In genomic region chr11:116515330-116516020, GRCm38 (mm10) we compare ENCODE assay signal across 8 mouse cellular contexts. TPM values are rescaled to one million over a fixed set of nuclear protein-coding genes. Genes with fewer than 3 reads are reported as not detected.
A peak's percentile ranks its signal among the peaks of the same experiment; 100 is the strongest.
DNase-seq lines count a peak whose midpoint lies in the region; ATAC-seq and TF ChIP-seq lines count a peak whose summit lies in the region.
"Had no signal": no experiment of that assay in that cellular context is flagged by ENCODE, and none has a peak within 500 bp of the region (broad histone marks: within the 10 kb centered on the region; RNA-seq: fewer than 3 reads in every experiment).

No protein-coding gene starts in this region.

- no peak overlapping the region for H3K9ac ChIP-seq in lung, embryonic 15.5 days
- H3K9ac ChIP-seq in embryonic facial prominence, embryonic 13.5 days: no peak overlapping the region
- no peak overlapping the region for H3K9ac ChIP-seq in kidney, postnatal 0 days (ENCODE audit: low read depth, low read length)
- H3K9ac ChIP-seq in neural tube, embryonic 15.5 days (replicated peaks): no peak overlapping the region

- 20% methylated on average over 24 of the region's 24 CpGs for WGBS in lung, embryonic 15.5 days
- WGBS in embryonic facial prominence, embryonic 13.5 days: 8% methylated on average over 24 of the region's 24 CpGs
- WGBS in kidney, postnatal 0 days: 18% methylated on average over 23 of the region's 24 CpGs
- 14% methylated on average over 24 of the region's 24 CpGs for WGBS in neural tube, embryonic 15.5 days

- no peak overlapping the region for H3K27ac ChIP-seq in lung, embryonic 15.5 days
- H3K27ac ChIP-seq in embryonic facial prominence, embryonic 13.5 days: no peak overlapping the region
- H3K27ac ChIP-seq in kidney, postnatal 0 days: no peak overlapping the region
- H3K27ac ChIP-seq in neural tube, embryonic 15.5 days (replicated peaks): no peak overlapping the region

- DNase-seq in lung, postnatal 10 days: no peak
- no peak for DNase-seq in kidney, postnatal 0 days (ENCODE audit: low spot score)
- no peak for DNase-seq in right cerebral cortex, adult 2 months (ENCODE audit: low spot score in 2 of 2)
- DNase-seq in urinary bladder, postnatal 14 days (ENCODE audit: low spot score): no peak

- peaks cover 11% of the 10 kb centered on the region; the same call in 1 of the 2 replicates for H3K4me1 ChIP-seq in lung, embryonic 15.5 days
- H3K4me1 ChIP-seq in embryonic facial prominence, embryonic 13.5 days: peaks cover 14% of the 10 kb centered on the region
- no peaks in the 10 kb centered on the region; the same call in 1 of the 2 replicates for H3K4me1 ChIP-seq in kidney, postnatal 0 days (replicated peaks; ENCODE audit: insufficient read depth, low read length)
- peaks cover 6% of the 10 kb centered on the region for H3K4me1 ChIP-seq in neural tube, embryonic 15.5 days

- H3K27me3 ChIP-seq in lung, embryonic 15.5 days: no peaks in the 10 kb centered on the region
- peaks cover 9% of the 10 kb centered on the region for H3K27me3 ChIP-seq in embryonic facial prominence, embryonic 13.5 days
- no peaks in the 10 kb centered on the region for H3K27me3 ChIP-seq in kidney, postnatal 0 days (ENCODE audit: insufficient read depth, low read length)
- H3K27me3 ChIP-seq in neural tube, embryonic 15.5 days (replicated peaks): no peaks in the 10 kb centered on the region
- H3K27me3 ChIP-seq: Patski had no signal

- 0 out of 2 replicates have a peak overlapping the region, but pooled peaks have one; percentile 3 for H3K4me2 ChIP-seq in lung, embryonic 15.5 days
- peak overlapping the region; percentile 40 for H3K4me2 ChIP-seq in embryonic facial prominence, embryonic 13.5 days
- H3K4me2 ChIP-seq in kidney, postnatal 0 days (ENCODE audit: low read length): peak overlapping the region; percentile 18; the same call in 1 of the 2 replicates
- peak overlapping the region; percentile 47 for H3K4me2 ChIP-seq in neural tube, embryonic 15.5 days

- peak; percentile 33; the same call in 1 of the 2 replicates for TF ChIP-seq CTCF in kidney, postnatal 0 days (IDR thresholded peaks at IDR 0.05; ENCODE audit: low read depth)

- ATAC-seq in lung, embryonic 15.5 days (ENCODE audit: borderline replicate concordance, extremely low read depth, low FRiP score, low TSS enrichment): no peak
- no peak for ATAC-seq in embryonic facial prominence, embryonic 13.5 days (ENCODE audit: insufficient number of reproducible peaks, insufficient read depth, low FRiP score, low TSS enrichment, low read depth)
- ATAC-seq in kidney, postnatal 0 days (replicated peaks; ENCODE audit: low FRiP score, low read depth): no peak; the same call in 1 of the 2 replicates
- no peak for ATAC-seq in neural tube, embryonic 15.5 days (ENCODE audit: low FRiP score)
- ATAC-seq: Patski had no signal

- H3K4me3 ChIP-seq in lung, embryonic 15.5 days: no peak overlapping the region
- no peak overlapping the region for H3K4me3 ChIP-seq in embryonic facial prominence, embryonic 13.5 days
- no peak overlapping the region for H3K4me3 ChIP-seq in kidney, postnatal 0 days (replicated peaks; ENCODE audit: low read depth, low read length)
- H3K4me3 ChIP-seq in neural tube, embryonic 15.5 days (replicated peaks): 0 out of 2 replicates have a peak overlapping the region, but pooled peaks have one; percentile 6

- H3K36me3 ChIP-seq in lung, embryonic 15.5 days: no peaks in the 10 kb centered on the region
- no peaks in the 10 kb centered on the region for H3K36me3 ChIP-seq in embryonic facial prominence, embryonic 13.5 days
- no peaks in the 10 kb centered on the region for H3K36me3 ChIP-seq in kidney, postnatal 0 days (ENCODE audit: insufficient read depth, low read length)
- H3K36me3 ChIP-seq in neural tube, embryonic 15.5 days: no peaks in the 10 kb centered on the region

- H3K9me3 ChIP-seq in lung, embryonic 15.5 days: no peaks in the 10 kb centered on the region
- H3K9me3 ChIP-seq in embryonic facial prominence, embryonic 13.5 days: no peaks in the 10 kb centered on the region
- no peaks in the 10 kb centered on the region for H3K9me3 ChIP-seq in kidney, postnatal 0 days (replicated peaks; ENCODE audit: low read length)
- no peaks in the 10 kb centered on the region for H3K9me3 ChIP-seq in neural tube, embryonic 15.5 days (replicated peaks)

RNA-seq across cellular contexts. Expression of gene Sphk1, which starts 15.2 kb away (rescaled TPM):
- 6.2 and 6.9 TPM in 2 replicates for polyA plus RNA-seq in lung, embryonic 15.5 days (2015; fragmentation: Nextera tagmentation; extraction: Ambion mirVana)
- 5.0 and 6.1 TPM in 2 replicates for polyA plus RNA-seq in embryonic facial prominence, embryonic 13.5 days (2015; fragmentation: Nextera tagmentation; extraction: Ambion mirVana)
- 8.0 and 9.0 TPM in 2 replicates for polyA plus RNA-seq in kidney, postnatal 0 days (2015; fragmentation: Nextera tagmentation; extraction: Ambion mirVana)
- polyA plus RNA-seq in neural tube, embryonic 15.5 days (2015; fragmentation: Nextera tagmentation; extraction: Ambion mirVana): 2.8 and 4.5 TPM in 2 replicates

RNA-seq across cellular contexts. Expression of gene Prpsap1, which starts 21.5 kb away (rescaled TPM):
- polyA plus RNA-seq in lung, embryonic 15.5 days (2015; fragmentation: Nextera tagmentation; extraction: Ambion mirVana): 180 and 187 TPM in 2 replicates
- polyA plus RNA-seq in embryonic facial prominence, embryonic 13.5 days (2015; fragmentation: Nextera tagmentation; extraction: Ambion mirVana): 186 and 193 TPM in 2 replicates
- 150 and 167 TPM in 2 replicates for polyA plus RNA-seq in kidney, postnatal 0 days (2015; fragmentation: Nextera tagmentation; extraction: Ambion mirVana)
- polyA plus RNA-seq in neural tube, embryonic 15.5 days (2015; fragmentation: Nextera tagmentation; extraction: Ambion mirVana): 173 and 184 TPM in 2 replicates

RNA-seq across cellular contexts. Expression of gene Qrich2, which starts 49.4 kb away (rescaled TPM):
- polyA plus RNA-seq in lung, embryonic 15.5 days (2015; fragmentation: Nextera tagmentation; extraction: Ambion mirVana): 0.08 TPM in 1 of 2 replicates, not detected in the other
- polyA plus RNA-seq in embryonic facial prominence, embryonic 13.5 days (2015; fragmentation: Nextera tagmentation; extraction: Ambion mirVana): 0.19 and 0.55 TPM in 2 replicates
- polyA plus RNA-seq in kidney, postnatal 0 days (2015; fragmentation: Nextera tagmentation; extraction: Ambion mirVana): 0.24 and 0.32 TPM in 2 replicates
- polyA plus RNA-seq in neural tube, embryonic 15.5 days (2015; fragmentation: Nextera tagmentation; extraction: Ambion mirVana): 0.15 TPM in 1 of 2 replicates, not detected in the other
